Mouse (Mus musculus) adrenal gland, postnatal 4 days (tissue): ENCODE measurements around the gene Erich6. TPM values are rescaled to one million over a fixed set of nuclear protein-coding genes. Genes with fewer than 3 reads are reported as not detected.
"Not testable (repeated sequence)": the region's sequence is repeated elsewhere in the genome, so short reads cannot be mapped to it uniquely, and the experiment has no call there.

Experiments
- DNase-seq, 2 experiments: peaks; one replicate each; pipeline ENCODE4 v3.0.0; 2021 to 2022; ENCODE audit warnings: low spot score in 2 of 2, mixed read lengths in 2 of 2
- total RNA-seq, 2 experiments: library from RNA; stranded (reverse); gene quantifications; 2 replicates each; pipeline ENCODE4 v1.2.3; 2021

Gene Erich6
- total RNA-seq, 2 experiments from 2014 or later = not detected

DNA sequence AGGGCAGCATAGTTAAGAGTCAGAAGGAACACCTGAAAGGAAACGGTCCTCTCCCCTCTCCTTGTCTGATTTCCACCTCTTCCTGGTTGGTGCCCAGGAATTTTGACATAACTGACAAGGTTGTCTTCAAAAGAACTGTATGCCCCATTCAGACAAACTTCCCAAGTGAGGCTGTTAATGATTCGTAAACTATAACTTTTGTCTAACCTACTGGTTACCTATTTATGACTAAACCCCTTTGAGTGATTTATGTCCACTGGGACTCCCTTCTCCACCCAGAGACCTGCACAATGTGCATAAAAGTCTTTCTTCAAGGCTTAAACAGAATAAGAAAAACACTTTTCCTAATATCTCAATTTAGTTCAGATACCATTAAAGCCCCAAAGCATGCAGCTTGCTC is 10.2 kb upstream of the Erich6 start:
- DNase-seq = no peak

DNA sequence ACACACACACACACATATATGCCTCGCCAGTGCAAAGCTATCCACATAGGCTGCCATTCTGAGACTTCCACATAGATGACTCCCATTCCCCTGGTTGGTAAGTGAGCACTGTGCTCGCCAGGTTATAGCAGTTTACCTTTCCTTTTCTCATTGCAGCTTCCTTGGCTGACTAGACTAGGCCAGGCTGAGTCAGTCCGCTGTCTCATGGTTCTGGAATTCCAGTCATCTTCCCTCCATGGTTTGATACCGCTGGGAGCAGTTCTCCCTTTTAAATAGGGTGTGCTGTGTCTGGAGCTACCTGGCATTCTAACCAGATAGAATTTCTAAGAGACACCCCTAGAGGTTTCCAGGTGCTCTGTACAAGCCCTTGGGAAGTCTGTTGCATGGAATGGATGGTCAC is 9.2 kb upstream of the Erich6 start:
- no peak for DNase-seq

DNA sequence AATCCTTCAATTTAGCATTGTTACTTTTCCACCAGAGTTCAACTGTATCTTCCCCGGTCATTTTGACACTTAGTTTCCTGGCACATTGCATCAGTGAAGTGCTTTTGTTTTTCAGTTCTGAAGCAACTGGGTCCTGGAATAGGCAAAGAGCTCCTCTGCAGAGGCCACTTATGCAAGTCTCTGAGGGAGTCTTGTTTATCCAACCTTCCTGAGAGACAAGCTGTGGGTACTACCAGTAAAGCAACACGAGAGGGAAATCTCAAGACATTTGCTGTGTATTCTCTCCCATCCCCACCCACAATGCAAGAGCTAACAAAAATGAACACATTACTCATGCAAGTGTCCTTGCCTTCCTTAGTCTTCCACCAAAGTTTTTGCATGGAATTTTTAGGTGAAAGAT is 5.3 kb downstream of the Erich6 start:
- no peak for DNase-seq

DNA sequence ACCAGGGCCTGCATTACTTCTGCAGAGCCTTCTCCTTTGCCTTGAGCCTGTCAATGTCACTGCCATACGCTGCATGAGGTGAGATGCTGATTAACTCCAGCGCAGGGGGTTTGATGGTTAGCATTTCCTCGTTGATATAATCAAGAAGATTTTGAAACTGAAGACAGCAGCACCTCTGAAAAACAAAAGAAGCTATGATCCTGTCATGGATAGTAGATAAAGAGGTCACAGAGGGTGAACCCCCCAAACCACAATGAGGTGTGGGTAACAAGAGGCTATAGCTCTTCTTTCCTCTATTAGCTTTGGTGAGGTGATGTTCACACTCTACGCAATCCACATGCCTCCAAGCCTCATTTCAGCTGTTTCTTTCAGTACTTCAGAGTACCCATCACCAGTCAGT is 12.0 kb downstream of the Erich6 start:
- DNase-seq = no peak

DNA sequence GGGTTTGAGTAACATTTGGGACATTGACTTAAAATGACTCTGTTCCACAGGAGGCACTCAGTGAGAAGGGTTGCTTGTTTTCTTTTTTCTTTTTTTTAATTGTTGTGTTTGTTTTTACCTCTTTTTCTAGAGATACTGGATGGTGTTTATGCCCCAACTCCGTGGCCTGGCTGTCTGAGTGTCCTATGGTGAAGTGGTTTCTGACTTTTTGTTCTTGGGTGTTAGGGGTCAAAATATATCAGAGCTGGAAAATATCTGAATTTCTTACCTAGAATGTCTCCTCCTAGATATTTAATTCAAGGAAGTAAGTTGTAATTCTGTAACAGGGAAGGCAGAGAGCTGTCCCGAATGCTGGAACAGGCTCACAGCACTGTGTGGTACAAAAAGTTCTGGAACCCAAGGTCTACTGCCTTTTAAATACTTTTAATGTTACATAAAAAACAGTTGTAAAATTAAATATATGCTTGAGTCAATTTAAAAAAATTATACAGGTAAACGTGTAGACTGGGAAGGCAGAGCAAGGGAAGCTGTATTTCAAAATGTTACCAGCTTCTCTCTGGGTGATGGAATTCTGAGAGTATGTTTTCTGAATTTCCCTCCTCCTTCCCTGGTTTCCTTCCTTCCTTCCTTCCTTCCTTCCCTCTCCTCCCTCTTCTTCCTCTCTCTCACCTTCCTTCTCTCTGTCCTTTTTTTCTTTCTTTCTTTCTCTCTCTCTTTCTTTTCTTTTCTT is 14.2 kb downstream of the Erich6 start:
- DNase-seq = no peak

DNA sequence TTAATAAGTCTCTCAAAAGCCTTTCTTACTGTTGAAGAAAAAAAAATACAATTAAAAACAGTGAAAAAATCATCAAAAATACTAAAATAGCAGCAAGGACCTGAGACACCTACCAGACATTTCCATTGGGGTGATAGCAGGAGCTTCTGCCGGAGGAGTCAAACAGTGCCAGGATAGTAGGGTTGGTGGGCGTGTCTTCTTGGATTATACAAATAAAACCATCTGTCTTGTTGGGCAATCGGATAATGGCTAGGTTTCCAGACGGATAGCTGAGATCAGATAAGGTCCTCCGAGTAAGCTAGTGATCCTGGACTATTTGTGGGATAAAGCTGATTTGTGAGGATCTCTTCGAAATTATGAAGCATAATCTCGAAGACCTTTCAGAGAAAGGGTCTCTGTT is 15.9 kb downstream of the Erich6 start:
- DNase-seq = no peak

DNA sequence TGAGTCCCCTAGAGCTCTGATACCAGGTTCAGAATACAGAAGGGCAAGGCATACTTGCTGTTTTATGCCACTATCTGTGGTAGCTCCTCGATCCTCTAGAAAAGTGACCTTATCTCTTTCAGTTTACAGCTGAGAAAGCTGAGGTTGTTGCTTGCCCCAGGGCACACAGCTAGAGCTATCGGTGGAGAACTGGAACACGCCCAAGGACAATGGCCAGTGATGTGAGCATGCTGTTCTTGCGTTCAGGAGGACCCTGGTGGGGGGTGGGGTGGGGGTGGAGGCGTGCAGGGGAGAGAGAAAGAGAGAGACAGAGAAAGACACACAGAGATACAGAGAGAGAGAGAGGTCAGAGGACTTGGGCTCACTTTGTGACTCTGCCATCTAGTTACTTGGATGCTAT is 27.0 kb downstream of the Erich6 start:
- no peak for DNase-seq

DNA sequence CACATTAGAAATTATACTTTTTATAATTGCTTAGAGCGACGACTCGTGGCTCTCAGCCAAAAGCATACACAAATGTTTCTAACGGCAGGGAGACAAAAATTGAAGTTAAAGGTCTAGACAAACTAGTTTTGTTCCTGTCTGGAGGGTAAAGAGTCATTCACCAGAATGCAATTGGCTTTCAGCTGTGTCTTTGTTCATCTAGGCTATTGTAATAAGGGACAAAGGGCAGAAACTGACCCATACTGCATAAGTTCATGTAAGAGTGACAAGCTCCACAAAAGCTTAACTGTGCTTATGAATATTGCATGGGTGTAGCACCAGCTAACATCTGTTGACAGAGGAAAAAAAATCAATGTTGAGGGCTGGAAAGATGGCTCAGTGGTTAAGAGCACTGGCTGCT is 28.5 kb downstream of the Erich6 start:
- no peak for DNase-seq

DNA sequence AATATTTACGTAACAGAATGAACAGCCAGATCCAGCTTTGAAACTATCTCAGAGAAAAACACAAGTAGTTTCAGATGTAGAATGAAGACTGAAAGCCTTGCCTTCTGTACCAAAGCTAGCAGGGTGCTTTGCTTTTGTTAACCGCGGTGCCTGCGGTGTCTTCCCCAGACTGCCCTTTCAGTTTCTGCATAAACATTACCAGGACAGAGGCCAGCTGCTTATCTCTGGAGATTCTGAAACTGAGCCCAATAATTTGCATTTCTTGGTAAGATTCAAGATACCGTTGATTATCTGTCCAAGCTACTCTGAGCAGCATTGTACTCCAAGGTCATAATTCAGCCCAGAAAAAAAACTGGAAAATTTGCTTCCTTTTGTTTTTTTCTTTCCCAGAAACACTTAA is 43.4 kb downstream of the Erich6 start:
- DNase-seq = no peak

DNA sequence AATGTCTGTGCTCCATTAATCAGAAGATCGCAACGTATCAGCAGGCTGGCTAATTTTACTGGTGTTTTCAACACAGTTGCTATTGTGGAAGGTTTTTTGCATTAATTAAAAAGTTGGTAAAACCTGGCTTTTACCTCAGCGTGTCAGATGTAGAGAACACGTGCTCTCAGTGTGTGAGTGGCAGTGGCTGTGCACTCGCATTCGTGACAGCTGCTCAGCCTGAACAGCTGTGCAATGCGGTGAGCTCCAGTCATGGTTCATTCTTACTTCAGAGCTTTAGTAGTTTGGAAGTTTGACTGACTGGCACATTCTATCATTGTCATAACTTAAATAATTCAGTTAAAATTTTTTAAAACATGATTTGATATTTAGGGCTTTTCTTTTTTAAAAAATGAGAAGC is 44.3 kb downstream of the Erich6 start:
- not testable (repeated sequence) for DNase-seq

DNA sequence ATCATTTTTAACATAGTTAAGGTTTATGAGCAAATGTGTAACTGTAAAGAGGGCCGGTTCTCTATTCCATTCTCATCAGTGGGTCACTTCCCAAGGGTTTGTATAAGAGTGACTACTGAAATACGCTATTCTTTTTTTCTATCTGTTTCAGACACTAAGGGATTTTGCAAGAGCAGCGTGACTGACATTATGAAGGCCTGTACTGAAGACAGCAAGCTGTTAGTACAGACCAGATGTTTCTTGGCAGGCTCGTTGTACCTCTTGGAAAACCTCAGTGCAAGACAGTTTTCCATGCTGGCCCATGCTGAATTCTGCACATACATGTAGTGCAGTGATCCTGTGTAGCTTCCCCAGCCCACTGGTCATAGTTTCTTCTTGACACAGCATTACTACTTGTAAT is 46.5 kb downstream of the Erich6 start:
- not testable (repeated sequence) for DNase-seq

DNA sequence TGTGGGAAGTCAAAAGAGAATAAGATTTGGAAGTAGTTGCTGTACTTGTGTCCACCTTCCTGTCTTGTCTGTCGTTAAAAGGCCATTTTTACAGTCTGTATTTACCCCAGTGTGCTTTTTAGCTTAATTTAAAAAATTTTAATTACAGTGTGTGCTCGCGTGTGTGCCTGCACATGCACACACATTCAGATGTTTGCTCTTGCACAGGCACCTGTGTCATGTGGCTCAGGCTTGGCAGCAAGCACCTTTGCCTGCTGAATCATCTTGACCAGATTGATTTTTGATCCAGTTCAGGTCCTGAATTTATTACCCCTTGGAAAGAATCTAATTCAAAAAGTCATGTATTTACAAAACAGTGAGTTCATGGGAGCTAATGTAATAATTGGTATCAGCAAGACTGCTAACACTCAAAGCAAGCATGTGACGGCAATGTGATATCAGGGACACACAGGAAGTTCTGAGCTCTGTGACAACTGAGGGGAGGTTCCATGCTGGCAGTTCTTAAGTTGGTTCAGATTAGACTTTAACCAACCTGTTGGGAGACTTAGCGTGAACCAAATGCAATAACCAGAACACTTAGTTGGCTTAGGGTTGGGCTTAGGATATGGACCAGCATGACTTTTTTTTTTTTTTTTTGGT is 54.1 kb downstream of the Erich6 start:
- DNase-seq = no peak

DNA sequence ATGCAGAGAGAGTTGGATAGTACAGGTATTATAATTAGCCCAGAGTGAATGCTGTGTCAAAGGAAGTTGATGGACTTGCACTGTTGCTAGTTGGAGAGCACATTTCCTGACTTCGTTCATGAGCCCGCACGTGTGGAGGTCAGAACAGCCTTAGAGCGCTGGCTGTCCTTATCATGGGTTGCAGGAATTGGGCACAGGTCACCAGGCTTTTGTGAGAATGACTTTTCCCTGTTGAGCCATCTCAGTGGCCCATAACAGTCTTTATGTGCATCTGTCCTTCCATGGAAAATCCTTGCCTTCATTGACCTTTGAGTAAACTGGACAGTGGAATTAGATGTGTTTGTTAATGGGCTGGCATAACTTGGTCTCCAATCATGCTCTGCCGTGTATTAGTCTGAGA is 54.7 kb downstream of the Erich6 start:
- no peak for DNase-seq

DNA sequence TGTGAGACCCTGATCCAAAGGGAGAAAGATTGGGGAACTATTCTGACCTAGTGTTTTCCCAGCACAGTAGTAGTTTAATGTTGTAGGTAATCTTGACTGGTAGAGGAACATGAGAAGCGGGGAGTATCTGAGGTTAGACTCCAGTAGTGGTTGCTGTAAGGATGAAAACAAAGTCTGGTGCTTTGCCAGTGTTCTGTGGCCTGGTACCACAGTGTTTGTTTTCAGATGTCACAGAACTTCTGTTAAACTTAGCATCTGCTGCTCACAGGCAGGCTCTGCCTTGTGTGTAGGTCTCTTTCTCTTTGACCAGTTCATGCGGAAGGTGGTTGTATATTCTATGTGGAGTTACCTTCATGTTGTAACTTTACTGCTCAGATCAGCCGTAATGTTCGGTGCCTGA is 55.5 kb downstream of the Erich6 start:
- no peak for DNase-seq

DNA sequence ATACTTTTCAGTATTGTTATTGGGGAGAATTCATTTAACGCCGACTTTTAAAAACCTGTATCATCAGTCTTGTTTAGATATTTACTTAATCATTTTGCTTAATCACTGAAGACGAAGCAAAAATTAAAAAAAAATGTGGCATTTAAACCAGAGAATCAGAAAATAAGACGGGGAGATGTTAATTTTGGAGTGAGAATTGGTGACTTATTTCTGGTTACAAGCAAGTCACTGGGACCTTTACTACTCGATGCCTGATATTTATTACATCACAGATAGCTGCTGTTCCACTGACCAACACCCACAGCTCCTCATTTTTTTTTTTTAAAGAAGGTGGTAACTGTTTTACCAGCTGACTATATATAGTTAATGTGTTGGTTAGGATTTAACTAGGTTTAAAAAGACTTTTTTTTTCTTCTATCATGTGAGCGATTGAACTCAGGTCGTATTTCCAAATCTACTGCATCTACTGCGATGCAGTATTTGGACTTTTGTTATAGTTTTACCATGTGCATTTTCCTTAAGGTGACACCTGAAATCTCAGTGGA is 59.4 kb downstream of the Erich6 start:
- no peak for DNase-seq

DNA sequence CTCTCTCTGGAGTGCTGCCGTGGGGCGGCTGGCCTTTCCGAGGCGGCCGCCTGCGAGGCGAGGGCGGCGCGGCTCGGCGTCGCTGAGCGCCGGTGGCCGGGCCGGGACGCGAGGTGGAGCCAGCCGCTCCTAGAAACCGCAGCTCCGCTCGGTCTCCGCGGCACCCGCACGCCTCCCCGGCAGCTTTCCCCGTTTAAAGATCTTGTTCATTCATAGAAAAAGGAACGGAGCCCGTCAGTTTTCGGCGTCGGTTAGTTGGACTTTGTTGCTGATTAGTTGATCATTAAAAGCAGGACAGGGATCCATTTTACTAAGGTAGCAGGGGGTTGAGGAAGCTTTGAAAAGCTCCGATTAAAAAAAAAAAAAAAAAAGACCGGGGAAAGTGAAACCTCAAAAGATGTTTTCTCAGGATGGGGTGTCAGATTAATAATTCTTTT is 59.9 kb downstream of the Erich6 start:
- DNase-seq = peak in 1 of 2 experiments; percentile 25

DNA sequence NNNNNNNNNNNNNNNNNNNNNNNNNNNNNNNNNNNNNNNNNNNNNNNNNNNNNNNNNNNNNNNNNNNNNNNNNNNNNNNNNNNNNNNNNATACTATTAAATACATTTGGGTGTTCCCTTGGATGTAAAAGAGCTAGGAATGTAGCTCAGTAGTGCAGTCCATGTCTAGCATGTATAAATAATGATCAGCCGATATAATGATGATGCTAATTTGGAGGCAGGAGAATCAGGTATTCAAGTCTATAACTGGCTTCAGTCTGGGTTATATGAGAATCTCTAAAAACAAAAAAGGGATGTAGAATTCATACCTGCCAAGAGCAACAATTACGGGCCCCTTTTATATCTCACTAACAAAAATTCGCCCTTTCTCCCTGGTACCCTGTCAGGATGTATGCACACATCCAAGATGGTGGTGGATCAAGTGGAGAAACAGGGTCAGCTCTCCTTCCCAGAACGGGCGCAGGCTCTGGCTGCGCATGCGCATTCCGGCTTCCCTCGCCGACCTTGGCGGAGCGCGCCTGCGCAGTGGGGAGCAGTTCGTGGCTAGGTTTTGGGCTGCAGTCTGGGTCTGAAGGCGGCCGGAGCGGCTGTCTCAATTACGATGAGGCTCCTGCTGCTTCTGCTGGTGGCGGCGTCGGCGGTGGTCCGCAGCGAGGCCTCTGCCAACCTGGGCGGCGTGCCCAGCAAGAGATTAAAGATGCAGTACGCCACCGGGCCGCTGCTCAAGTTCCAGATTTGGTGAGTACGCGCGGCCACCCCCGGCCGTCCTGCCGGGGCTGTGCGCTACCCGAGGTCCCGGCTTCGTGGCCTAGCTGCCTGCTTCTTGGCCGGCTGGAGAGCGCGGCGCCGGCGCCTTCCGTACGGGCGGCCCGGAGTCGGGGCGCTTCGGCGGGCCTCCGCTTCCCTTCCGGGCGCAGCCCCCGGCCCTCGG is 60.6 kb downstream of the Erich6 start, which contains the start of gene Selenot:
Selenot (plus strand) TSS at position 500 of the 930 bp plus-strand sequence.
- peak; percentile 94 to 98 for DNase-seq

DNA sequence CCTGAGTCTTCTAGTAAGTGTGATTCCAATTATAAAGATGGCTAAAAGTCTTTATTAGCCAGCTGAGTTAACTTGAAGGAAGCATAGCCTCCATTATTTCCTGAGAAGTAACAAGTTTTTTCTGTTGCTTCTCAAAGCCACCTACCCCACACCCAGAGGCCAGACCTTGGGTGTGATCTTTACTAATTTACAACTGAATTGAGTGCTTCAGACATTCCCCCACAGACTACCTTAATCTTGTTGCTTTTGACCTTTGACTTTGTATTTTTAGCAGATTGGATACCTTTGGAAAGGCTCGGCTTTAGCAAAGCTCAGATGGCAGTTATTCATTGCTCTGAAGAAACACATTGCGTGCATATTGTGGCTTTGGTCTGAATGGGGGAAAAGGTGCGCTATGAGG is 66.2 kb downstream of the Erich6 start:
- DNase-seq = no peak
